Mouse (Mus musculus) hindbrain, embryonic 14.5 days (tissue): ENCODE measurements at regions not wholly inside any gene's neighbourhood (a gene's known extent, or its start where the extent isn't known, plus 50 kb on each side); places are given as distances from the start of the nearest gene placed in this dataset.
"Not testable (repeated sequence)": the region's sequence is repeated elsewhere in the genome, so short reads cannot be mapped to it uniquely, and the experiment has no call there.

ENCODE experiments used
- ATAC-seq: fragments of 200-750 bp; cut with Nextera tagmentation; 2 replicates; pipeline ENCODE4 v1.8.0; 2017; ENCODE audit warnings: moderate number of reproducible peaks, mild to moderate bottlenecking, moderate TSS enrichment, moderate library complexity; ENCODE audit not compliant: low FRiP score
- DNase-seq: peaks from one replicate; pipeline ENCODE4 v3.0.0-alpha.2; 2015; ENCODE audit warnings: low spot score
- H3K27ac ChIP-seq: fragments of 300-500 bp; sonication (generic); 2 replicates; pipeline ENCODE4 v1.5.1; 2014; ENCODE audit warnings: mild to moderate bottlenecking, moderate library complexity
- H3K27me3 ChIP-seq: fragments of 300-500 bp; sonication (generic); 2 replicates; pipeline ENCODE4 v1.6.1; 2014; ENCODE audit warnings: mild to moderate bottlenecking, low read length, mixed read lengths; ENCODE audit not compliant: control insufficient read depth, insufficient read depth
- H3K36me3 ChIP-seq: fragments of 300-500 bp; sonication (generic); replicated peaks from 2 replicates; pipeline ENCODE4 v1.6.1; 2014; ENCODE audit not compliant: control insufficient read depth, insufficient read depth
- H3K4me1 ChIP-seq: fragments of 300-500 bp; sonication (generic); replicated peaks from 2 replicates; pipeline ENCODE4 v1.6.1; 2014; ENCODE audit warnings: antibody characterized with exemption, low read length, mixed read lengths; ENCODE audit not compliant: control insufficient read depth, insufficient read depth
- H3K4me2 ChIP-seq: fragments of 300-500 bp; sonication (generic); replicated peaks from 2 replicates; pipeline ENCODE4 v1.6.1; 2014; ENCODE audit warnings: mild to moderate bottlenecking, moderate library complexity
- H3K4me3 ChIP-seq: fragments of 300-500 bp; sonication (generic); replicated peaks from 2 replicates; pipeline ENCODE4 v1.5.1; 2014; ENCODE audit warnings: mild to moderate bottlenecking, low read length
- H3K9ac ChIP-seq: fragments of 300-500 bp; sonication (generic); 2 replicates; pipeline ENCODE4 v1.6.1; 2014
- H3K9me3 ChIP-seq: fragments of 300-500 bp; sonication (generic); 2 replicates; pipeline ENCODE4 v1.6.1; 2016; ENCODE audit warnings: low read length; ENCODE audit not compliant: control insufficient read depth
- WGBS: fragments of 180-500 bp; shearing (Covaris S2); extraction: QIAGEN DNeasy Blood & Tissue Kit; methylation state at CpG from one replicate; pipeline ENCODE4 v1.1.7; 2014; 5-methylcytosine and 5-hydroxymethylcytosine counted together

DNA sequence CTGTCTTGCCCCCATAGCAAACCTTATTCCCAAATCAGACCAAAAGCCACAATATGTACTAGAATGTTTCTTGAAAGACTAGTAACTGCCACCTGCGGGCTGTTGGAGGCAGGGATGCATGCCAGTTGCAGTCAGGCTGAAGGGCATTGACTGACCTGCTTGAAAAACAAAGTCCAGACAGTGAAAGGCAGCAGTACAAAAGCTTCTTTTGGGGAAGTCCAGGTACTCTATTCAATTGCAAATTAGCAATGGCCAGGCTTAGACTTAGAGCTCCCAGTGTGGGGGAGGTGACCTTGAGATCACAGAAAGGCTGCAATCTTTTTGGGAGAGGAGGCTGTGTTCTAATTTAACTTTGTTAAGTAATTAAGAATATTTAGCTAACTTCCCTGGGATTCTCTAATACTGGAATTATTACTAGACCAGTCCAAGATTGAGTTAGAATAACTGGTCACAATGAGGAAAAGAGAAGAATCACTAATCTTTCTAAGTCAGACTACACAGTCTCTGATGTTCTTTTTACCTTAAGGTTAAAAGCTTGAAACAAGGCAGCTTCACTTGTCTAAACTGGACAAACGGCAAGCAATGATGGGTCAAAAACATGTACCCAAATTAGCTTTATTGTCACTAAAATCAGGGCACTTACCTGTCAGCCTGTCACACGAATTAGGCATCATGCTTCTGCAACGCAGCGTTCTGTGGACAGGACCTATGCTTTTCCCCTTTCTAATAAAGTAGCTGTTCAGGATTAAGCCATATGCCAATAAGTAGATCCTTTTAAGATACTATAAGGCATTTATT lies 170.9 kb downstream of the Car2 start:
- not testable (repeated sequence) for H3K36me3 ChIP-seq

DNA sequence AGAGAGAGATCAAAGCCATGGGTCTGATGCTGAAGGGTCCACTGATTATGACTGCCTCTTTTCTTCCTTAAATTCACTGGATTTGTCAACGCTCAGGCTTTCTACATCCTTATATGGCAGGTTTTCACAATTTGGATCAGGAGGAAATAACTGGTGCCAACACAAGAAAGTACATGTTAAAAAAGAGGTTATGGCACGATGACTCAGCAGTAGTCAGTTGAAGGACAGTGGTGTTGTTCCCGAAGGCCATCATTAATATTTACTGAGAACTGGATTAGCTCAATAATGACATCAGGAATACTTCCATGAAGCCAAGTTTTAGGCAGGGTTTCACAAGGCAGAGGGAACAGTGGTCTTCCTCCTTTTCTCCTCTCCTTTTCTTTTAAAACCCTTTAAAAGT lies 179.6 kb downstream of the Car2 start:
- H3K4me2 ChIP-seq: no peak overlapping the region
- no peaks in the 10 kb centered on the region for H3K9me3 ChIP-seq
- 96% methylated on average over 3 of the region's 3 CpGs for WGBS
- no peak overlapping the region for H3K9ac ChIP-seq
- no peaks in the 10 kb centered on the region for H3K4me1 ChIP-seq
- DNase-seq (no peak), ATAC-seq (no peak)
- H3K36me3 ChIP-seq: no peaks in the 10 kb centered on the region
- H3K27ac ChIP-seq: no peak overlapping the region
- no peak overlapping the region for H3K4me3 ChIP-seq
- H3K27me3 ChIP-seq: no peaks in the 10 kb centered on the region

More for the DNA sequence above, 170.9 kb downstream of the Car2 start:
- H3K4me3 ChIP-seq, H3K9me3 ChIP-seq, H3K4me1 ChIP-seq, ATAC-seq, H3K9ac ChIP-seq, DNase-seq, H3K27me3 ChIP-seq, H3K4me2 ChIP-seq, H3K27ac ChIP-seq: not testable (repeated sequence)
- WGBS: 78% methylated on average over 5 of the region's 5 CpGs

DNA sequence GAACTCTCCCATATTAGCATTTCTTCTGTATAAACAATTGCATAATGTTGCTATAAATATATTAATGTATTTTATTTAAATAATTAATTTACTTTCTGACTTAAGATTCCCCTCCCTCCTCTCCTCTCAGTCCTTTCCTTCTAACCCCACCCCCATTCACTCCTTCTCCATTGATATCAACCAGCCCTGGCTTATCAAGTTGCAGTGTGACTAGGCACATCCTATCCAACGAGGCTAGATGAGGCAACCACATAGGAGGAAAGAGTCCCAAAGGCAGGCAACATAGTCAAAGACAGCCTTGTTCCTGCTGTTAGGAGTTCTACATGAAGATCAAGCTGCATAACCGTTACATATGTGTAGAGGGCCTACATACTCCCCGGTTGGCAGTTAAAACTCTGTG lies 182.2 kb downstream of the Car2 start:
- Histone ChIP-seq H3K4me3 (no peak overlapping the region), H3K27ac (no peak overlapping the region), H3K9me3 (no peaks in the 10 kb centered on the region), H3K27me3 (no peaks in the 10 kb centered on the region), H3K4me2 (no peak overlapping the region), H3K9ac (no peak overlapping the region), H3K36me3 (no peaks in the 10 kb centered on the region), H3K4me1 (no peaks in the 10 kb centered on the region)
- ATAC-seq: no peak
- WGBS: 73% methylated on average over 3 of the region's 3 CpGs
- no peak for DNase-seq

DNA sequence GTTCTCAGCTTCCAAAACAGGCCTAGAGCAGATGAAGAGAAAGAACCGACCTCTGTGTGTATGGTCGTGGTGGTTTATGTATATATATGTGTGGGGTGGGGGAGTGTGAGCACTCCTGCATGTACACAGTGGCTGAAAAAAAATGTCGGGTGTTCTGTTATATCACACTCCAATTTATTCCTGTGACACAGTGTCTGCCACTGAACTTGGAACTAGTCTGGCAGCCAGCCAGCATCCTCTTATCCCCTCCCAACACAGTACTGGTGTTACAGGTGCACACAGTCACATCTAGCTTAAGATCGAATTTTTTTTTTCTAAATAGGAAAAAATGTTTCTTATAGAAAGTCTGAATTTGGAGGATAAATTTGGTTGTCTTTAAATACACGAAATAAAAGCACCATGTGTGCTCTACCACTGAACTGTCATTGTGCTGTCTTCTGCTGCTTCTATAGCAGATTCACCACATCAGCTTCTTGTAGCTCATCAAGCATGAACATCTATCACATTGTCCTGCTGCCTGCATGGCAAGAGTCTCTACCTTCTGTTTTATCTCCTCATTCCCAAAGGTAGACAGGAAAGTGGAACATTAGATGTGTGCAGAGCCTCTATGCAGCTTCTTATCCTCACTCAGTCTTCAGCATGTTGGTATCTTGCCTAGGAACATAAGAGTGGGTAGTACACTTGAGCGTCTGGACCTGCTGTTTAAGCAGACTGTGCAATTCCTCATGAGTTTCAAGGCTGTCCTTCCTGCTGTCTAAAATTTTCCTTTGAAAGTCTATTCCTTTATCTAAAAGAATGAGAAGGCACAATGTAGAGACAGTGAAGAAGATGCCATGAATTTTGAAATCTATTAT lies 185.2 kb downstream of the Car2 start:
- H3K27me3 ChIP-seq: no peaks in the 10 kb centered on the region
- no peak overlapping the region for H3K4me2 ChIP-seq
- H3K4me3 ChIP-seq: no peak overlapping the region
- no peak overlapping the region for H3K27ac ChIP-seq
- ATAC-seq (no peak), DNase-seq (no peak)
- no peaks in the 10 kb centered on the region for H3K36me3 ChIP-seq
- WGBS: 78% methylated on average over 6 of the region's 6 CpGs
- no peaks in the 10 kb centered on the region for H3K4me1 ChIP-seq
- H3K9ac ChIP-seq: no peak overlapping the region
- H3K9me3 ChIP-seq: no peaks in the 10 kb centered on the region

DNA sequence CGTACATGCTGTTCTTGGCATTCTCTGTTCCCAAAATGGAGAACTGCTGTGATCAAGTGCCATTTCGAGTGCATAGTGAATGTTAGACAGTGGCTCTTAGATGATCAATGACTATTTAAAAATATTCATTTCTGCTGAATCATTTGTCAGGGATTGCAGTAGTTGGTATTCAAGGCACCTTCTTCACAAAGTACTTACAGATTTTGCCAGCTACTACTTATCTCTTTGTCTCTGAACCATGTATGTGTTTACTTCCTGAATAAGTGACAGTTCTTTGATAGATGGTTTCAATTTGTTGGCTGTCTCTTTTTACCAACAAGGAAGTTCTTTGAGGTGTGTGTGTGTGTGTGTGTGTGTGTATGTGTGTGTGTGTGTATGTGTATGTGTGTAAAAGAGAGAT lies 187.3 kb downstream of the Car2 start:
- H3K27me3 ChIP-seq: no peaks in the 10 kb centered on the region
- H3K4me2 ChIP-seq: no peak overlapping the region
- H3K4me1 ChIP-seq: no peaks in the 10 kb centered on the region
- WGBS: 86% methylated on average over 2 of the region's 2 CpGs
- no peak for ATAC-seq
- H3K4me3 ChIP-seq: no peak overlapping the region
- H3K36me3 ChIP-seq: no peaks in the 10 kb centered on the region
- no peak for DNase-seq
- no peak overlapping the region for H3K9ac ChIP-seq
- H3K27ac ChIP-seq: no peak overlapping the region
- H3K9me3 ChIP-seq: no peaks in the 10 kb centered on the region

DNA sequence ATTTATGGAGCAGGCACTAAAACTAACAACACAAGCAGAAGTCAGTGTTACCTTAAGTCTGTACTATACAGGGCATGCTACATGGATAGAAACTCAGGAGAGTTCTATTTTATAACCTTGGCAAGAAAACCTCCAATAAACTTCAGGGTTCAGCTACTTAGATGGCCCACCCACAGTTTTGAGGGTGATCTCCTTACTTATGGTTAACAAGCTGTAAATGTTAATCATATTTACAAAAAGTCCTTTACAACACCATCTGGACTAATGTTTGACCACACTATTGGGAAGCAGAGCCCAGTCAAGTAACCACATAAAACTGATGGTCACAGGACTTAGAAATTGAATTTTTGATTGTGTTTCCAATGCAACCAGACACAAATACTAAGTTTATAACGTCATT lies 187.8 kb downstream of the Car2 start:
- DNase-seq: no peak
- no peak overlapping the region for H3K4me2 ChIP-seq
- H3K27ac ChIP-seq: no peak overlapping the region
- no peaks in the 10 kb centered on the region for H3K4me1 ChIP-seq
- no peaks in the 10 kb centered on the region for H3K9me3 ChIP-seq
- no peak overlapping the region for H3K9ac ChIP-seq
- H3K36me3 ChIP-seq: no peaks in the 10 kb centered on the region
- ATAC-seq: no peak
- no peaks in the 10 kb centered on the region for H3K27me3 ChIP-seq
- no peak overlapping the region for H3K4me3 ChIP-seq
- WGBS: 60% methylated on average over 1 of the region's 1 CpGs

DNA sequence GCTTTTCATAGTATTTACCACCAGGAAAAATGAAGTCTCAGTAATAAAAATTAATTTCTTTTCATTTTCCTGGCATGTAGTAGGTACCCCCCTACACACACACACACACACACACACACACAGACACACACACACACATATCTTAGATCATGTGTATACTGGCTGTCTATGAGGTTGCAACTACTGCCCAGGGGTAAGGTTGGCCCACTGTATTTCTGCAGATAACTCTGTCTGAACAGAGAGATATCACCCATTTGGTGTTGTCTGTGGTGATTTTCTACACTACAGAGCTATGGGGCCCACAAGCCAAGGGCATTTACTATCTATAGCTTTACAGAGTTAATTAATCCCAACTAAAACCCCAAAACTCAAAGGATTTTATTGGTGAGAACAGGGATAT lies 188.9 kb downstream of the Car2 start:
- Histone ChIP-seq H3K4me3 (no peak overlapping the region), H3K27me3 (no peaks in the 10 kb centered on the region), H3K4me1 (no peaks in the 10 kb centered on the region), H3K4me2 (no peak overlapping the region), H3K9me3 (no peaks in the 10 kb centered on the region), H3K27ac (no peak overlapping the region), H3K9ac (no peak overlapping the region), H3K36me3 (no peaks in the 10 kb centered on the region)
- ATAC-seq: no peak
- DNase-seq: no peak

DNA sequence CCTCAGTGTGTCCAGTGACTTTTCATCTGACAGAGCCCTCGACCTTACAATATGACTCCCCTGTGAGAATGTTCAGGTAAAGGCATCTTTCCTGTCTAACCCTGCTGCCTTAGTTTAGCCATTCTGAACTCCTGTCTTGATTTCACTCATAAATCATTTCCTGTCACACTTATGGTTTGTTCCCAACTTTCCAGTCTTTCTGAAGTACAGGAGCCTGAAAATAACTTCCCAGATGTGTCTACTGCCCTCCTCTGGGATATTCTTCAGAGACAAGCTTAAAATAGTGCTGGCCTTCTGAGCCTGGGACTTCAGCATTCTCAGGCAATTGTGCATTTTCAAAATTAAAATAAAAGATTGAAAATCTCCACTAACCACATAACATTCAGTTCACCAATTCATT lies 204.1 kb downstream of the Car2 start:
- no peak overlapping the region for H3K27ac ChIP-seq
- H3K27me3 ChIP-seq: no peaks in the 10 kb centered on the region
- H3K4me2 ChIP-seq: no peak overlapping the region
- 70% methylated on average over 1 of the region's 1 CpGs for WGBS
- no peak for DNase-seq
- no peaks in the 10 kb centered on the region for H3K9me3 ChIP-seq
- H3K4me1 ChIP-seq: no peaks in the 10 kb centered on the region
- H3K9ac ChIP-seq: no peak overlapping the region
- no peak for ATAC-seq
- no peaks in the 10 kb centered on the region for H3K36me3 ChIP-seq
- no peak overlapping the region for H3K4me3 ChIP-seq

DNA sequence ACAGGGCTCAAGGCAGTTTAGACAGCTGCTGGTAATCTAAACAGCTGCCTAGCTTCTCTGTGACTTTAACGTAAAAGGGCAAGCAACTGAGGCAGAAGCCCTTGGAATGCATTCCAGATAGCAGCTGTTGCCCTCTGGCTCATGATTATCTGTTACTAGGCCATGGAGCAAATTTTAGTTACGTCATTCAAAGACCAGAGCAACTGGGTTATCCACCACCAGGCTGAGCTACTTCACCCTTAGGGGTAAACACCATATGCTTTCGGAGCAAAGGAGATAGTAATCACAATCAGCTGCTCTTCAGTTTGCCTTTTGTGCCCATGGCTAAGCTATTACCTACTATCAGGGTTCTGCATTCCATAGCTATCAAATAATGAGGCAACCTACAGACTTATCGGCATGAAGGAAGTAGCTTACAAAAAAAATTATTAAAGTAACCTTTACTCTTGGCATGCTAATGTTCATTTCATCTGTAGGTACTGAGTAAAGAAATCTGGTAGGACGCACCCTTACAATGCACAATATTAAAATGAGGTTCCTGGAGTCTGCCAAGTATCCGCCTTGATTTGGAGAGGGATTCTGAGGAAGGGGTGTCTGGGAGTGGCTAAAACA lies 212.2 kb downstream of the Car2 start:
- H3K36me3 ChIP-seq: no peaks in the 10 kb centered on the region
- no peaks in the 10 kb centered on the region for H3K4me1 ChIP-seq
- no peak overlapping the region for H3K27ac ChIP-seq
- H3K4me3 ChIP-seq: no peak overlapping the region
- H3K9me3 ChIP-seq: no peaks in the 10 kb centered on the region
- 79% methylated on average over 6 of the region's 6 CpGs for WGBS
- ATAC-seq (no peak), DNase-seq (no peak)
- H3K9ac ChIP-seq: no peak overlapping the region
- H3K4me2 ChIP-seq: no peak overlapping the region
- no peaks in the 10 kb centered on the region for H3K27me3 ChIP-seq
